Mouse (Mus musculus): ENCODE data around the gene Zfp934. TPM values are rescaled to one million over a fixed set of nuclear protein-coding genes. Genes with fewer than 3 reads are reported as not detected.
"Not testable (repeated sequence)": the region's sequence is repeated elsewhere in the genome, so short reads cannot be mapped to it uniquely, and the experiment has no call there.

Zfp934 gene
- polyA plus RNA-seq, 2 experiments, result 12.4 to 18.0 TPM

DNA sequence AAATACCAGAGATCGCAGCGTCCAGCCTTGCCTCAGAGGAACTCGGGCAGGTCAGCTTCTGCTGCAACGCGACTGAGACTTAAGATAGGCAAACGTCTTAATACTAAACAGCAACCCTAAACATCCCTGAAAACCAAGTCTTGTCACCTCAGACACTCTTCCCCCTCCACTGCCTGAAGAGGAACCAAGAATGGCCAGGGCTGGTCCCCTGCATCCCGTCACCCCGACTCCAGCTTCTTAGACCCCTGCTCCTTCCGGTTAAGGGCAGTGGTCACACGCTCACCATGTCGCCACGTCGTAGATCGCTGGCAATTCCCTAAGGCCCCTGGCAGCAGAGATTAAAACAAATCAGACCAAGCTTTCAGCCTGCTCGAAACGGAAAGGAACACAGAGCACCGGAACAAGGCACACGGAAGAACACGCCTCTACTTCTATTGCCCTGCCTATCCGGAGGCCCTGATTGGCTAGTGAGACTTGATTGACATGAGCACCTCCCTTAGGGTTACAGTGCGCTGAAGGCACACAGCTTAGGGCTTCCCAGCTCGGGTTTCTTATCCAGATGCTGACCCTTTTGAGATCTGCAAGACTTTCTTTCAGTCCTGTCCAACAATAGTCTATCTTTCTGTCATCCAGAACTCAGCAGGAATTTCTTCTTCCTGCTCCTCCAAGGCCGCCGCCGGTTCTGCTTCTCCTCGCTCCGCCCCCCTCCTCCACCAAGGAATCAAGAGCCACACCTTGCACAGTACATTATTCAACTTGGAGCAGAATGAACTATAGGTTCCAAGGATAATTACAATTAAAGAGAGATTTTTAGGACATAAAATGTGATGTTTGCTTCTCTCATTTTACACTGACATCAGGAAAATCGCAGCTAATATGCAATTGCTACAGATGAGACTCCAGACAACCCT is 104.3 kb downstream of the Zfp934 start, which contains the start of gene Gm49359:
Gene Gm49359 (minus strand): TSS at position 409 of the 911 bp plus-strand sequence.
- H3K4me3 ChIP-seq (replicated peaks; ENCODE audit: low read length), result peak within 1 kb of the TSS; percentile 60
- H3K4me2 ChIP-seq (replicated peaks; ENCODE audit: low read depth, low read length, severe bottlenecking), result peak within 1 kb of the TSS; percentile 32
- 3% methylated on average over 28 of the region's 28 CpGs for WGBS
- peak within 1 kb of the TSS; percentile 81 for H3K9ac ChIP-seq (ENCODE audit: low read depth, low read length, severe bottlenecking)
- ATAC-seq (ENCODE audit: low FRiP score, low read depth) (peak; percentile 98), DNase-seq (ENCODE audit: low spot score) (peak; percentile 92)
- not testable (repeated sequence) for H3K36me3 ChIP-seq (ENCODE audit: control insufficient read depth, insufficient read depth, low read length); H3K4me1 ChIP-seq (ENCODE audit: control insufficient read depth, insufficient read depth, low read length); H3K27me3 ChIP-seq (ENCODE audit: control insufficient read depth, insufficient read depth, low read length)
- H3K27ac ChIP-seq (replicated peaks; ENCODE audit: low read depth, low read length), result peak within 1 kb of the TSS; percentile 55; the same call in 1 of the 2 replicates
- H3K9me3 ChIP-seq (ENCODE audit: control insufficient read depth, low read length), result peaks cover 15% of the 10 kb centered on the region

Small RNAs within 50 kb of the gene (microRNA-seq; reads per million reads assigned to microRNA genes)
- gene Gm22256, result not detected

Other genes with a start within 250 kb of the Zfp934 start
- gene Gm3604, start 188.0 kb downstream of the Zfp934 start, polyA plus RNA-seq (2012; rRNA removed), result 1.1 and 2.2 TPM in 2 replicates
- gene Gm3604, start 188.0 kb downstream of the Zfp934 start, polyA plus RNA-seq (2014; fragmentation: Nextera tagmentation; extraction: Ambion mirVana), result 4.5 and 4.6 TPM in 2 replicates
- 4.4 and 7.4 TPM in 2 replicates for gene Gm49359, start 104.4 kb downstream of the Zfp934 start, polyA plus RNA-seq (2012; rRNA removed)
- gene Gm49359, start 104.4 kb downstream of the Zfp934 start, polyA plus RNA-seq (2014; fragmentation: Nextera tagmentation; extraction: Ambion mirVana), result 10.0 and 11.3 TPM in 2 replicates
- not detected in 2 replicates for gene Zfp935, start 12.7 kb downstream of the Zfp934 start, polyA plus RNA-seq (2012; rRNA removed)
- 1.6 TPM in 1 of 2 replicates, not detected in the other for gene Zfp935, start 12.7 kb downstream of the Zfp934 start, polyA plus RNA-seq (2014; fragmentation: Nextera tagmentation; extraction: Ambion mirVana)
- 3.8 and 5.8 TPM in 2 replicates for gene 6720489N17Rik, start 53.0 kb upstream of the Zfp934 start, polyA plus RNA-seq (2012; rRNA removed)
- 10.0 and 10.7 TPM in 2 replicates for gene 6720489N17Rik, start 53.0 kb upstream of the Zfp934 start, polyA plus RNA-seq (2014; fragmentation: Nextera tagmentation; extraction: Ambion mirVana)
- gene Platr25, start 189.5 kb upstream of the Zfp934 start, polyA plus RNA-seq (2012; rRNA removed), result 17.3 and 24.2 TPM in 2 replicates
- gene Platr25, start 189.5 kb upstream of the Zfp934 start, polyA plus RNA-seq (2014; fragmentation: Nextera tagmentation; extraction: Ambion mirVana), result 29.4 and 30.4 TPM in 2 replicates
- gene Gm5141, start 214.6 kb upstream of the Zfp934 start, polyA plus RNA-seq (2012; rRNA removed), result 2.7 and 6.3 TPM in 2 replicates
- 9.7 and 10.6 TPM in 2 replicates for gene Gm5141, start 214.6 kb upstream of the Zfp934 start, polyA plus RNA-seq (2014; fragmentation: Nextera tagmentation; extraction: Ambion mirVana)

Data from limb, embryonic 14.5 days (tissue).